Mouse (Mus musculus) R1 (cell line): Measurements from ENCODE around the gene Cs.
"Not testable (repeated sequence)": the region's sequence is repeated elsewhere in the genome, so short reads cannot be mapped to it uniquely, and the experiment has no call there.

Experiments used
- DNase-seq: peaks from one replicate; pipeline ENCODE4 v3.0.0-alpha.2; 2018; ENCODE audit warnings: low read depth, low spot score

Gene Cs

GRCm38 (mm10) chr10:128337306-128338181 lies at the start of gene Cs:
Gene Cs, plus strand, starts transcription at chr10:128337734.
- peak; percentile 99 for DNase-seq

GRCm38 (mm10) chr10:128290594-128290993 lies 46.9 kb upstream of the Cs start:
- not testable (repeated sequence) for DNase-seq

- DNase-seq: no peak
Measured at GRCm38 (mm10) chr10:128296370-128297090, 41.0 kb upstream of the Cs start.

- DNase-seq: no peak
Measured at GRCm38 (mm10) chr10:128297221-128297620, 40.3 kb upstream of the Cs start.

GRCm38 (mm10) chr10:128297622-128298021 lies 39.9 kb upstream of the Cs start:
- DNase-seq: no peak

GRCm38 (mm10) chr10:128298243-128298642 lies 39.3 kb upstream of the Cs start:
- no peak for DNase-seq

GRCm38 (mm10) chr10:128298702-128299171 lies 38.8 kb upstream of the Cs start, which contains the start of gene Il23a:
Gene Il23a, minus strand, starts transcription at chr10:128298752.
- no peak for DNase-seq

GRCm38 (mm10) chr10:128302357-128302756 lies 35.2 kb upstream of the Cs start:
- DNase-seq: no peak

- no peak for DNase-seq
Measured at GRCm38 (mm10) chr10:128302785-128303125, 34.8 kb upstream of the Cs start.

- peak; percentile 100 for DNase-seq
Measured at GRCm38 (mm10) chr10:128303126-128304021, 34.2 kb upstream of the Cs start, which contains the start of gene Pan2. Gene Pan2, plus strand, starts transcription at chr10:128303335.

- peak; percentile 52 for DNase-seq
Measured at GRCm38 (mm10) chr10:128309654-128310053, 27.9 kb upstream of the Cs start.

GRCm38 (mm10) chr10:128310177-128310576 lies 27.4 kb upstream of the Cs start:
- DNase-seq: no peak

GRCm38 (mm10) chr10:128310902-128311301 lies 26.6 kb upstream of the Cs start:
- no peak for DNase-seq

GRCm38 (mm10) chr10:128315578-128315977 lies 22.0 kb upstream of the Cs start:
- no peak for DNase-seq

- peak; percentile 40 for DNase-seq
Measured at GRCm38 (mm10) chr10:128321641-128322040, 15.9 kb upstream of the Cs start.

- DNase-seq: peak; percentile 99
Measured at GRCm38 (mm10) chr10:128322141-128323108, 15.1 kb upstream of the Cs start, which contains the start of gene Cnpy2. Gene Cnpy2, plus strand, starts transcription at chr10:128322459.

- DNase-seq: no peak
Measured at GRCm38 (mm10) chr10:128323516-128323915, 14.0 kb upstream of the Cs start.

- DNase-seq: no peak
Measured at GRCm38 (mm10) chr10:128326825-128327224, 10.7 kb upstream of the Cs start.

- peak; percentile 65 for DNase-seq
Measured at GRCm38 (mm10) chr10:128327610-128328009, 9.9 kb upstream of the Cs start.
